Mouse (Mus musculus) inflammation-experienced regulatory T-cells, adult 6 months (primary cell): ENCODE measurements around the gene Ppp3ca. TPM values are rescaled to one million over a fixed set of nuclear protein-coding genes. Genes with fewer than 3 reads are reported as not detected.

Experiments used
- ATAC-seq: one replicate; pipeline ENCODE4 v1.8.0; 2017
- polyA plus RNA-seq, 3 experiments: library from polyadenylated mRNA; unstranded; fragments of 100-300 nt; shearing (Covaris generic); gene quantifications; one replicate each; pipeline ENCODE4 v1.2.1; 2017

The Ppp3ca gene
- polyA plus RNA-seq, 3 experiments from 2014 or later: 12.9 to 20.0 (median 19.0) TPM

- ATAC-seq: no peak
These were observed 145.0 kb downstream of the Ppp3ca start for GRCm38 (mm10) chr3:136814916-136815315.

GRCm38 (mm10) chr3:136816319-136816718 is 146.4 kb downstream of the Ppp3ca start:
- ATAC-seq: no peak

- ATAC-seq: no peak
These were observed 149.1 kb downstream of the Ppp3ca start for GRCm38 (mm10) chr3:136818997-136819396.

DNA sequence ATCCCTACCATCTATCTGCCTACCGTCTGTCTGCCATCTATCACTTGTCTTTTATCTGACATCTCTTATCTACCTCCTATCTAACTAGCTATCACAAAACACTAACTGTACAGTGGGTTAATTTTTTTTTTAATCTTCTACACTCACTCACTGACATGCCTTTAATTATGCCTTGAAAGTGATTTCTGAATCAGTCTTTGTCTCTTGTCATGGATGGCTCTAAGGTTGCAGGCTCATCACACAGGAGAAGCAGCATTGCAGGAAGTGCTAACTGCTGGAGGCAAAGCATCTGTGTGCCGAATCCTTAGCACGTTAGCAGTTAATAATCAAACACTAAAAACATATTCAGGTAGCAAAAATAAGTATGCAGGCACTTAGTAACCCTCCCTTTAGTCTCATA is 151.1 kb downstream of the Ppp3ca start:
- ATAC-seq: no peak

DNA sequence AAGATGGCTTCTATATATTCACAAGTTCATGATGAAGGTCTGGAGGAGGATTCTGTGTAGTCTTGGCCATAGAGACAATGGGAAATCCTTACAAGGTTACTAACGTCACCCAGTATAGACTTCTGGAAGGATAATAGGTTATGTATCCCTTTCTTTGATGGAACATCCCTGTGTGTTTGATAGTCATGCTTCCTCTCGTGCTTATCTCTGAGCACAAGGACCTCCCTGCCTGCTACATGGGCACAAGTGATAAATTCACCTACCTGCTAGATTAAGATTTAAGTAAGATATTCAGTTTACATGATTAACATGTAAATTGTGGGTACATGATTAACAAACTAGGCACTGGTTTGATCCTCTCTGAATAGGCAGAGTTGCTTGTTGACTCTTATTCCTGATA is 152.1 kb downstream of the Ppp3ca start:
- no peak for ATAC-seq

GRCm38 (mm10) chr3:136822431-136822830 is 152.5 kb downstream of the Ppp3ca start:
- ATAC-seq: no peak

DNA sequence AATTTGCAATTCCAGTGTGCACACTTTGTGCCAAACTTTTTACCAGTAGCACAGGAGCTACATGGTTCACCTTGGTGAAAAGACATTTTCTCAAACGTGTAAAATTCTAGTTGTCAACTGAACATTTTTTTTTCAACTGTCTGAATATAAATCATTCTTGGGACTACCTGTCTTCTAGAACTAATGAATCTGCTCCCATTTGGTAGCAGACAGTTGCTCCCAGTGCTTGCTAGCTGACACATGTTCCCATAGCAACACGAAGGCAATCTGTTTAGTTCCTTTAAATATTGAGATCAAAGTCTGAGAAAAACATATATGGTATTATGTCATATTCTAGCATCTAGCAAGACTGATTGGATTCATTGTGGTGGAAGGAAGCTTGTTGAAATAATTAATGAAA is 158.5 kb downstream of the Ppp3ca start:
- no peak for ATAC-seq

DNA sequence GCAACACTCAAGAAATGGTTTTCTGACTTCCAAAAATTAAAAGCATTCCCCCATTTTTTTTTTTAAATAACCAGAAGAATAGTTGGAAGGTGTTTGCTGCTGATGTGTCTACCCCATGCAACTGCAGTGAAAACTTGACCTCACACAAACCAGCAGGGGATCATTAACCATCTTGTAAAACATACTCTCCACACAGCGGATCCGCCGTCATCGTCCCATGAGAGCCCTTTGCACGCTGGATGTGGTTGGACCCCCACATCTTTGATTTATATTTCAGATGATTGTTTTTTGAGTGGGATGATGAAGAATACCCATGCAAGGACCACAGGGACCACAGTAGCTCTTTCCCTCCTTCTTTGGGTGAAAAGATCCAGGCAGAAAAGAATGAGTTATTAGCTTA is 159.2 kb downstream of the Ppp3ca start:
- ATAC-seq: no peak

DNA sequence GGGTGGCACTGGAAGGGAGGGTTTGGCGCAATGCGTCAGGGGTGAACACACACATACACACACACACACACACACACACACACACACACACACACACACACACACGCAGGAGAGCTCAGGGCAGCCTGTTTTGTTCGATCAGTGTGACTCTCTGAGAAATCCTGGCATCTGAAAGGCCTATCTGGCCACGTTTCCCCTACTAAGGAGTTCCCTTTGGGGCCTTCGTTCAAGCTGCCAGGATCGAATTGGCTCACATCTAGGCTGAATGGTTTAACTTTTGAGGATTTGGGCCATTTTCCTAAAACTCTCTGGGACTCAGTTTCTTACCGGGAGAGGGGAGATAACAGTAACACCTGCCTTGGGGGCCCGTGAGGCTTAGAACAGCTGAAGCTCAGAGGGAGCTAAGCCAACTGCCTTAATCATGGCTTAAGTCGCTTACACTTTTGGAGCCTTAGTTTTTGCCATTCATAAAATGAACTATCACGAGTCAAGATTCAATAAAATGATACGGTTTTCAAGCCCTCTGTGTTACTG is 160.8 kb downstream of the Ppp3ca start:
- ATAC-seq: no peak

- ATAC-seq: no peak
These were observed 163.2 kb downstream of the Ppp3ca start for GRCm38 (mm10) chr3:136833003-136833745.

DNA sequence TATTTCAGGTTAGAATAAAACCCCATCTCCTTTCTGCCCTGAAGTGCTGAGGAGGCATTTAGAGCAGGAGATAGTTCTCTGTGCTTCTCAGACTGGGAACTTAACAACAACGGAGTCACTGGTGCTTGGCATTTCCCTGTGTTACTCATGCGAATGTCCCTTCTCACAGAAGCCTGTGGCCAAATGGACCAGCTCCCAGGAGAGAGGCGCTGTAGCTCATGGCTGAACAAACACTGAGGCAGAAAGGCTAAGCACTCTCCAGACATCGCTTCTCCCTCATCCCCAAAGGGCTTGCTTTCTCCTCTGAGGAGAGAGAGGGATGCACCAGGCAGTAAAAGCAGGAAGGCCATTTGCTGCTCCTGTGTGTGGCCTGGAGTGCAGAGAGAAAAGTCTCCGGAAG is 164.0 kb downstream of the Ppp3ca start:
- no peak for ATAC-seq

DNA sequence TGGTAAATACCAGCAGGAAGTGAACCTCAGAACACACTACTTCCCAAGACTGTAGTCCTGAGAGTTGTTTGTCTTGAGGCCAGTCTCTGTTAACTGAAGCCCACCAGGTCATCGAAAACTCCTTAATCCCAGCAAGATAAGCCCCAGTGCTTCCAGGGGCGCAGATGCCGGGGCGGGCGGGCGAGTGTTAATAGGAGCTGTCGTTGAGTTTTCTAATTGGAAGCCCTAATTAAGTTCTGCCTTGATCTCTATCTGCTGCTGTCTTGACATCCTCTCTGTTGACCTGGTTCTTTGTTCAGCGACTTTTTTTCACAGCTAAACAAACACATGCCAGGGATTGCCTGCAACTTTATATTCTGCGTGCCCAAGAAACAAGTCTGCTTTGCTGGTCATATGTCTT is 165.9 kb downstream of the Ppp3ca start:
- no peak for ATAC-seq

DNA sequence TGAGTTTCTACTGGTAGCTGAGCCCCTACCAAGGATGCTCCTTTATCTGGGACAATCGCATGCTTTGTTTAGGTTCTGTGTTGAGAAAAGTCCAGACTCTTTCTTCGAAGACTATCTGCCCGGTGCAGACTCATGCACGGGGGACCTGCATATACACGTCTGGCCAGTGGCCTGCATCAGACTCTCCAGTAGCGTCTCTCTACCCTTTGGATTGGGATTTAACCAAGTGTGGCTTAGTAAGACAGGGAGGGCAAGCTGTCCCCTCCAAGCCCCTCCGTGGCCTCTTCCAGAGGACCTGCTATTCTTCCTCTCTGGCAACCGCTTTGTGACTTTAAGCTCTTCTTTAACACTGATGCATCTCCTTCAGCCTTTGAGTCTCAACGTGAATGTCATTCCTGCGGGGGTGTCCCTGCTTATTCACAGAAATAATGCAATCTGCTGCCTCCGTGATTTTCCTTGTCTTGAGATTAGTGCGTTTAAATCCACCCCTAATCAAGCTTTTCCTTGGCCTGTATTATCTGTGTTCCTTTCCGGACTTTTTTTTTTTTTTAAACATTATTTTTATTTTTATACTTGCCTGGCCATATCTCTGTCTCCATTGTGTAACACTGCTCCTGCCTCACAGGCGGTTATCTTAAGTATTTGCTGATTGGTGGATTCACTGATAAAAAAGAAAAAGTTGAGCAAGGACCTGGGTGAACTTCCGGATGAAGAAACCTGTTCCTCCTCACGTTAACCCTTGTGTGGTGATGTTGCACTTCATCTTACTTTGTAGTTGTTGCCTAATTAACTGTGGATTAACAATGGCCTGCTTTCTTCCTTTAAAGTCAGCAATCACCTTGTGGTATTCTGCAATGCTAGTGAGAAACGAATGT is 166.6 kb downstream of the Ppp3ca start:
- no peak for ATAC-seq

GRCm38 (mm10) chr3:136837589-136837988 is 167.7 kb downstream of the Ppp3ca start:
- ATAC-seq: no peak

GRCm38 (mm10) chr3:136841282-136841681 is 171.4 kb downstream of the Ppp3ca start:
- no peak for ATAC-seq

DNA sequence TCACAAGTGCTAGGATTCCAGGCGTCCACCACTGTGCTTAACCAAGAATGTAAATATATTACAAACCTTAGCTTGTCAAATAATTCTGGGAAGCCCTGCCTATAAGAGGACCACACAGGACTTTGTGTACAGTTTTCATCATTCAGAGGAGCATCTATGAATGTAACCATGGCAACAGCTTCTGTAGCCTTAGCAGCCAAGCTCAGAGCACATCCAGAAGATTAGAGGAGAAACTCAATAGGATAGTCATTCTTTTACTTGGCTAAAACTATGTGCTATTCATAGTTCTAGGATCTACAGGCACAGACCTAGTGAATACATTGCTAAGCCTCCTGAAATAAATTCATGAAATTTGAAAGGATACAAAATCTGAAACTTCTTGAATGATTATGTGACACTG is 172.5 kb downstream of the Ppp3ca start:
- ATAC-seq: no peak

GRCm38 (mm10) chr3:136843811-136844491 is 174.0 kb downstream of the Ppp3ca start:
- ATAC-seq: no peak

DNA sequence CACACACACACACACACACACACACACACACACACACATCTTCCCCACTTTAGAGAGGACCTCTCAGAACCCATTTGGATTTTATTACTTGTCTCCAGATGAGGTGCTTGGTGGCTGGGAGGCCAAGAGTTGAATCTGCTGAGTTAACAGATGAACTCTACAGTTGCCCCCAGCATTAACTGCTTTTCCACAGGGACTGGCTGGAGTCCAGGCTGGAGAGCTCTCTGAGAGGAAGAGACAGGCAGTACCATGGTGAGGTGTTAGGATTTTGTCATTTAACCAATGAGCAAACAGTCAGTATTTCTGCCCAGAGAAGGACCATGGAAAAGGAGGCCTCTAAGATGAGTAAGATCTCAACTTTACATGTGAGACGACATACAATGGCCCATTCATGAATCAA is 179.1 kb downstream of the Ppp3ca start:
- ATAC-seq: no peak

- ATAC-seq: no peak
These were observed 183.0 kb downstream of the Ppp3ca start for GRCm38 (mm10) chr3:136852921-136853320.

GRCm38 (mm10) chr3:136853596-136853995 is 183.7 kb downstream of the Ppp3ca start:
- no peak for ATAC-seq

DNA sequence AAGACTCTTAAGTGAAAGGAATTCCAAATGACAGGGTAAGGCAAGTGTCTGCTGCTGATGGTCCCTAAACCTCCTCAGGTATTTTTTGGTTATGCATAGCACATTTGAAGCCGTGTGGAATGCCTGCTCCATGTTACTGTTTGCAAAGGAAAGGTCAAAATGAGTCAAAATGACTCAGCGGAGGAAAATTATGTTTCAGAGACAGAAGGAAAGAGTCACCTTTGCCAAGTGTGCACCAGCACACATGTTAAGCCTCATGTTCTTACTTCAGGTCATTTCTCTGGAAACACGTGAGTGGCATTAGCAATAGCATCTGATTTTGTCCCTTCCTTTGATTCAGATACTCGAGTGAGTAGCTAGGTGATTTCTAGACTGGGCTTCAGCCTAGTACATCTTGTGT is 186.1 kb downstream of the Ppp3ca start:
- no peak for ATAC-seq

DNA sequence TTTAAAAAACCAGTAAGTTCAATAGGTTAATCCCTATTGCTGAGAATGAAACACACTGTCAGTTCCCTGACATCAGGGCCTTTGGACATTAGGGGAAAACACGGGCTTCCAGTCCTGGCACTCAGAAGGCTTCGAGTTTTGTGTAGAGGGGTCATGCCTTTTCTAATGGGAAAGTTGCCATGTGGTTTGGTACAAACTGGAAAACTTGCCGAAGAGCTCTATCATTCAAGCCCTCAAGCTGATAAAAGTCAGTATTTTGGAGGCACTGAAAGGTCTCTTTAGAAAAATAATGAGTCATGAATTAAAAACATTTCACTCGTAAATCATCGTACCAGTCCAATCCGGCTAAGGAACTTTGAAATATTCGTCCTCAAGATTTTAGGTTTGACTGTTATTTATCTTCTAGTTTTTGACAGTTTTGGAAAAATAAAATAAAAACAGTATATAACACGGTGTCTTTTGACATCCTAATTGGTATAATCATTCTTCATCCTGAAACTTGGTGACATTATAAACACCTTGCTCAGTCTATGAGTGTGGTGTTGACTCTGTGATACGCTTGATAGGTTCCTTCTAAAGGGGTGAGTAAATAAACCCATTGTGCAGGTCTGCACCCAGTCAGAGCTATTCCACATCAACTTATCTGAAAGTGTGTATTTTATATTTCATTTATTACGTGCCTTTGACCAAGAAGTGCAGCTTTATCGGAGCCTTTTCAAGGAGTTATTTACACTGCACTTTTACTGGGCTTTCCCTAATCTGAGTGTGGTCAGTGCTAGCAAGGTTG is 192.3 kb downstream of the Ppp3ca start:
- no peak for ATAC-seq
